In the genomic region with DNA sequence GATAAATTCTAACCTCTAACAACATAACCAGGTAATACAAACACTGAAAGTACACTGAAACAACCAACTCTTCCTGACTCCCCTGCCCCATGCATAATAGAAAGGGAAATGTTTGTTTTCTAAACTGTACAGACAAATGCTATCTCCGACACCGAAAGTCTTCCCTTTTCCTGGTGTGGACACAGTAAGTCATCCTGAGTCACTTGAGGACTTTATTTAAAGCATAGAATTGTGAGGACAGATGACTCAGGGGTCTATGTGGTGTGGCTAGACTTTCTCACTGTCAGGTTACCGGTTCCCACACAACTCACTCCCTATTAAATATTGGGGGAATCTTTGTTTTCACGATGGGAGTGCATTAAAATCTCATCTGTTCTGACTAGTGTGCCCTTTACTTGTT, we compare ENCODE assay signal across 19 mouse cellular contexts.
"Had no signal": no experiment of that assay in that cellular context is flagged by ENCODE, and none has a peak within 500 bp of the region (broad histone marks: within the 10 kb centered on the region; RNA-seq: fewer than 3 reads in every experiment).

No protein-coding gene starts in this region.

- H3K4me3 ChIP-seq: limb, embryonic 12.5 days; limb, embryonic 15.5 days; liver, embryonic 12.5 days; liver, embryonic 15.5 days; lung, embryonic 15.5 days; midbrain, embryonic 12.5 days; midbrain, embryonic 15.5 days; neural tube, embryonic 13.5 days had no signal

- ATAC-seq: liver, embryonic 12.5 days; midbrain, embryonic 15.5 days had no signal

- H3K36me3 ChIP-seq: limb, embryonic 12.5 days; limb, embryonic 15.5 days; liver, embryonic 12.5 days; lung, embryonic 15.5 days; midbrain, embryonic 12.5 days; midbrain, embryonic 15.5 days; neural tube, embryonic 13.5 days had no signal

- H3K4me1 ChIP-seq: limb, embryonic 12.5 days; limb, embryonic 15.5 days; midbrain, embryonic 12.5 days; midbrain, embryonic 15.5 days had no signal

- H3K27ac ChIP-seq: limb, embryonic 12.5 days; limb, embryonic 15.5 days; liver, embryonic 12.5 days; liver, embryonic 15.5 days; lung, embryonic 15.5 days; midbrain, embryonic 12.5 days; midbrain, embryonic 15.5 days; neural tube, embryonic 13.5 days; stomach, postnatal 0 days had no signal

- H3K9me3 ChIP-seq: limb, embryonic 12.5 days; limb, embryonic 15.5 days; liver, embryonic 12.5 days; liver, embryonic 15.5 days; lung, embryonic 15.5 days; midbrain, embryonic 12.5 days; midbrain, embryonic 15.5 days; neural tube, embryonic 13.5 days had no signal

- DNase-seq: kidney, adult 18-20 months; kidney, adult 9 months; kidney, postnatal 14 days; kidney, postnatal 4 days; left cerebral cortex, postnatal 4 days; lung, adult 18-20 months; lung, postnatal 10 days; lung, postnatal 36 days; thymus, adult 2 months; thymus, postnatal 25 days had no signal

- H3K27me3 ChIP-seq: limb, embryonic 12.5 days; limb, embryonic 15.5 days; liver, embryonic 12.5 days; liver, embryonic 15.5 days; lung, embryonic 15.5 days; midbrain, embryonic 12.5 days; midbrain, embryonic 15.5 days; neural tube, embryonic 13.5 days had no signal
